Mouse (Mus musculus) c-Kit-negative CD71-positive TER-119-positive erythroid progenitor cells, embryonic 14.5 days (primary cell): ENCODE measurements around the gene Grin2a.

Experiments
- DNase-seq: peaks from one replicate; pipeline ENCODE4 v3.0.0-alpha.2; 2013; ENCODE audit warnings: low read depth, low spot score

Grin2a gene

GRCm38 (mm10) chr16:9972705-9973104 is 22.7 kb downstream of the Grin2a start:
- DNase-seq, result no peak

- no peak for DNase-seq
Measured at GRCm38 (mm10) chr16:9964469-9964868, 30.9 kb downstream of the Grin2a start.

GRCm38 (mm10) chr16:9962482-9962881 is 32.9 kb downstream of the Grin2a start:
- no peak for DNase-seq

GRCm38 (mm10) chr16:9959340-9959739 is 36.0 kb downstream of the Grin2a start:
- no peak for DNase-seq

GRCm38 (mm10) chr16:9954266-9954665 is 41.1 kb downstream of the Grin2a start:
- DNase-seq, result no peak

GRCm38 (mm10) chr16:9953396-9953831 is 41.9 kb downstream of the Grin2a start:
- DNase-seq, result no peak

GRCm38 (mm10) chr16:9949250-9949649 is 46.1 kb downstream of the Grin2a start:
- no peak for DNase-seq

- no peak for DNase-seq
Measured at GRCm38 (mm10) chr16:9947430-9947829, 47.9 kb downstream of the Grin2a start.

GRCm38 (mm10) chr16:9944836-9945235 is 50.5 kb downstream of the Grin2a start:
- no peak for DNase-seq

GRCm38 (mm10) chr16:9941306-9941930 is 53.9 kb downstream of the Grin2a start:
- DNase-seq, result no peak

- DNase-seq, result no peak
Measured at GRCm38 (mm10) chr16:9940716-9941115, 54.6 kb downstream of the Grin2a start.

GRCm38 (mm10) chr16:9910672-9911071 is 84.7 kb downstream of the Grin2a start:
- DNase-seq, result no peak

GRCm38 (mm10) chr16:9909225-9909624 is 86.1 kb downstream of the Grin2a start:
- DNase-seq, result no peak

GRCm38 (mm10) chr16:9904443-9904842 is 90.9 kb downstream of the Grin2a start:
- DNase-seq, result no peak

GRCm38 (mm10) chr16:9902680-9903463 is 92.5 kb downstream of the Grin2a start:
- DNase-seq, result no peak

GRCm38 (mm10) chr16:9901433-9901832 is 93.9 kb downstream of the Grin2a start:
- no peak for DNase-seq

- DNase-seq, result no peak
Measured at GRCm38 (mm10) chr16:9900996-9901395, 94.4 kb downstream of the Grin2a start.

GRCm38 (mm10) chr16:9900196-9900595 is 95.2 kb downstream of the Grin2a start:
- no peak for DNase-seq

GRCm38 (mm10) chr16:9899176-9899575 is 96.2 kb downstream of the Grin2a start:
- DNase-seq, result no peak

- no peak for DNase-seq
Measured at GRCm38 (mm10) chr16:9895581-9895980, 99.8 kb downstream of the Grin2a start.

GRCm38 (mm10) chr16:9886155-9886554 is 109.2 kb downstream of the Grin2a start:
- no peak for DNase-seq

- DNase-seq, result no peak
Measured at GRCm38 (mm10) chr16:9884141-9884540, 111.2 kb downstream of the Grin2a start.

- DNase-seq, result no peak
Measured at GRCm38 (mm10) chr16:9882420-9882819, 112.9 kb downstream of the Grin2a start.
